Mouse (Mus musculus) MN1 (cell line): Measurements from ENCODE around the gene Dgkd.
A peak's percentile ranks its signal among the peaks of the same experiment; 100 is the strongest.

Experiments
- DNase-seq: peaks from one replicate; pipeline ENCODE4 v3.0.0-alpha.2; 2016; ENCODE audit warnings: low spot score

Gene Dgkd

GRCm38 (mm10) chr1:87848237-87848996 lies 4.7 kb upstream of the Dgkd start:
- peak; percentile 64 for DNase-seq

GRCm38 (mm10) chr1:87849278-87849677 lies 3.8 kb upstream of the Dgkd start:
- DNase-seq, result no peak

GRCm38 (mm10) chr1:87851344-87851743 lies 1.7 kb upstream of the Dgkd start:
- DNase-seq, result no peak

GRCm38 (mm10) chr1:87852081-87852790 lies 851 bp upstream of the Dgkd start:
- DNase-seq, result no peak

GRCm38 (mm10) chr1:87853601-87854361 lies 694 bp downstream of the Dgkd start:
- DNase-seq, result peak; percentile 38

GRCm38 (mm10) chr1:87854411-87854810 lies 1.3 kb downstream of the Dgkd start:
- DNase-seq, result no peak

- no peak for DNase-seq
Observed at GRCm38 (mm10) chr1:87854851-87855251, 1.8 kb downstream of the Dgkd start.

GRCm38 (mm10) chr1:87855522-87855921 lies 2.4 kb downstream of the Dgkd start:
- no peak for DNase-seq

GRCm38 (mm10) chr1:87856823-87857222 lies 3.7 kb downstream of the Dgkd start:
- no peak for DNase-seq

GRCm38 (mm10) chr1:87858031-87858430 lies 4.9 kb downstream of the Dgkd start:
- DNase-seq, result no peak

GRCm38 (mm10) chr1:87858529-87858928 lies 5.4 kb downstream of the Dgkd start:
- DNase-seq, result no peak

GRCm38 (mm10) chr1:87863602-87864001 lies 10.5 kb downstream of the Dgkd start:
- no peak for DNase-seq

- DNase-seq, result no peak
Observed at GRCm38 (mm10) chr1:87864889-87865288, 11.8 kb downstream of the Dgkd start.

GRCm38 (mm10) chr1:87866672-87867071 lies 13.6 kb downstream of the Dgkd start:
- DNase-seq, result no peak

GRCm38 (mm10) chr1:87871546-87871945 lies 18.5 kb downstream of the Dgkd start:
- no peak for DNase-seq

GRCm38 (mm10) chr1:87873081-87873480 lies 20.0 kb downstream of the Dgkd start:
- no peak for DNase-seq

- DNase-seq, result no peak
Observed at GRCm38 (mm10) chr1:87876065-87876464, 23.0 kb downstream of the Dgkd start.

- no peak for DNase-seq
Observed at GRCm38 (mm10) chr1:87877552-87878283, 24.6 kb downstream of the Dgkd start.

GRCm38 (mm10) chr1:87879034-87879433 lies 25.9 kb downstream of the Dgkd start:
- no peak for DNase-seq

GRCm38 (mm10) chr1:87879494-87880325 lies 26.6 kb downstream of the Dgkd start:
- peak; percentile 37 for DNase-seq

GRCm38 (mm10) chr1:87880326-87880627 lies 27.2 kb downstream of the Dgkd start:
- DNase-seq, result no peak
